Mouse (Mus musculus) limb, embryonic 13.5 days (tissue): Measurements from ENCODE around the gene Klhl6. TPM values are rescaled to one million over a fixed set of nuclear protein-coding genes. Genes with fewer than 3 reads are reported as not detected.

Experiments used
- ATAC-seq: fragments of 200-750 bp; cut with Nextera tagmentation; 2 replicates; pipeline ENCODE4 v1.8.0; 2017; ENCODE audit warnings: low read depth, moderate number of reproducible peaks, moderate TSS enrichment; ENCODE audit not compliant: low FRiP score
- H3K27ac ChIP-seq: fragments of 300-500 bp; sonication (generic); 2 replicates; pipeline ENCODE4 v1.5.1; 2015; ENCODE audit warnings: inconsistent platforms, mild to moderate bottlenecking, moderate library complexity
- H3K27me3 ChIP-seq: fragments of 300-500 bp; sonication (generic); 2 replicates; pipeline ENCODE4 v1.6.1; 2015; ENCODE audit warnings: mild to moderate bottlenecking, inconsistent platforms
- H3K36me3 ChIP-seq: fragments of 300-500 bp; sonication (generic); 2 replicates; pipeline ENCODE4 v1.6.1; 2015; ENCODE audit warnings: inconsistent platforms, mild to moderate bottlenecking, moderate library complexity
- H3K4me1 ChIP-seq: fragments of 300-500 bp; sonication (generic); 2 replicates; pipeline ENCODE4 v1.6.1; 2015; ENCODE audit warnings: inconsistent platforms
- H3K4me2 ChIP-seq: fragments of 300-500 bp; sonication (generic); replicated peaks from 2 replicates; pipeline ENCODE4 v1.6.1; 2015; ENCODE audit warnings: inconsistent platforms, mild to moderate bottlenecking, moderate library complexity
- H3K4me3 ChIP-seq: fragments of 300-500 bp; sonication (generic); 2 replicates; pipeline ENCODE4 v1.5.1; 2015; ENCODE audit warnings: moderate library complexity, mild to moderate bottlenecking, inconsistent platforms
- H3K9ac ChIP-seq: fragments of 300-500 bp; sonication (generic); 2 replicates; pipeline ENCODE4 v1.6.1; 2015; ENCODE audit warnings: mild to moderate bottlenecking, inconsistent platforms
- H3K9me3 ChIP-seq: fragments of 300-500 bp; sonication (generic); 2 replicates; pipeline ENCODE4 v1.6.1; 2016; ENCODE audit warnings: inconsistent platforms
- WGBS: fragments of 180-500 bp; shearing (Covaris S2); methylation state at CpG from one replicate; pipeline ENCODE4 v1.1.7; 2015; 5-methylcytosine and 5-hydroxymethylcytosine counted together
- polyA plus RNA-seq: library from polyadenylated mRNA; unstranded; fragments of >200 nt; fragmentation: Nextera tagmentation; extraction: Ambion mirVana; gene quantifications from 2 replicates; pipeline ENCODE4 v1.2.1, GENCODE M21; 2015

Gene Klhl6
- polyA plus RNA-seq, 1 experiment from 2014 or later: 7.4 TPM

DNA sequence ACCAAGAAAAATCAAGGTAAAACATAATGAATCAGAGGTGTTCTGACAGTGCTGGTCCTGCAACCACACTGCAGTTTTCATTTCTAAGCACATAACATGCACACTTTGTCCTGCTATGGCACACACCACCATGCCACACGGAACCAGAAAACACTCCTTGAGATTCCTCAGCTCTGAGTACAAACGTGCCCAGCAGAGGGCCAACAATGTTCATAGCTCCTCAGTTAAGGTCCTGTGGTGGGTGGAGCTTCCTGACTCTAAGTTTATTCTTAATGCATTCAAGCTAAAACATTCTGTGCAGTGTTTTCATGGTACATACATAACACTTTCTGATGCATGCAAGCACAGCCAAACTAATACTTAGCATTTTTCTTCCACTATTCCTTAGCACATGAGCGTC lies 74.5 kb downstream of the Klhl6 start:
- no peaks in the 10 kb centered on the region for H3K27me3 ChIP-seq
- H3K4me1 ChIP-seq: no peaks in the 10 kb centered on the region
- no peak overlapping the region for H3K4me3 ChIP-seq
- no peak for ATAC-seq
- H3K36me3 ChIP-seq: no peaks in the 10 kb centered on the region
- no peak overlapping the region for H3K27ac ChIP-seq
- WGBS: 71% methylated on average over 3 of the region's 3 CpGs
- no peaks in the 10 kb centered on the region for H3K9me3 ChIP-seq
- H3K9ac ChIP-seq: no peak overlapping the region
- no peak overlapping the region for H3K4me2 ChIP-seq

DNA sequence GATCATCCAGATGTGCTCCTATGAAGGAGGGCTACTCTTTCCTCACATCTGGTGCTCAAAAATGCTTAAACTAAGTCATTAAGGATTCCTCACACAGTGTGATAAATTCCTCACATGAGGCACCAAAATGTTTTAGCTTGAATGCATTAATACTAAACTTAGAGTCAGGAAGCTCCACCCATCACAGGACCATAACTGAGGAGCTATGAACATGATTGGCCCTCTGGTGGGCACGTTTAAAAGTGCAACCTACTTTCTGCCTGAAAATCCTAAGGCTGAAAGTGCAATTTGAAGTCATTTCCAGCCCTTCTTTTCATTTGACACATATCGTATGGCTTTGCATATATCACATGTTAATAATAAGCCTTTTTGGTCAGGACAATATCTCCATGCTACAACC lies 75.7 kb downstream of the Klhl6 start:
- ATAC-seq: no peak

DNA sequence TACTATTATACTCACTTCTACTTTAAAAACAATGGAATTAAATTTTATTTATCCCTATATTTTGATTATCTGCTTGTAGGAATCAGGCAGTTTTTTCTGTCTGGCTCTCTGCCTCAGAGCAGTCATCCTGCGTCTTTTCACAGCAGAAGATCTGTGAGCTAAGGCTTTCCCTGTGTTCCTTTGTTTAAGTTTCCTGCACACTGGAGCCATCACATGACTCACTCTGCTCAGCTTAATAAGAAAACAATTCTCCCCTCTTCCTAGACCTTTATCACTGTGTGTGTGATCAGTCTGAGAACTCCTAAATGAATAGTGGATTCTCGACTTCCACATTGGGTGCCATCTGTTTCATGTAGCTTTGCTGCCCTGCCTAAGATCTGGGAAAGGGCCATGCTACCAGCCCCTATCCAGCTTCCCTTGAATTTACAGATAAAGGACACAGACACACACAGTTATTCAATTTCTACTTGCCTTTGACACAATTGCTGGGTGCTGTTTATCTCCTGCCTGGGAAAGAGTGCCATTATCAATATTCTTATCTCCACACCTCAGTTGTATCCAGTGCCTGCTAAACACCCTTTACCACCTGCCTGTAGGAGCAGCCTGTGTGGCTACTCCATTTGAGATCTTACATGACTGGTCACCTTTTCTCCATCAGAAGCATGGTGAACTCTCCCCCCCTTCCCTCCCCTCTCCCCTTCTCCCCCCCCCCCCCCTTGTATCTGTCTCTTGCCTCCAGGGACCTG lies 77.9 kb downstream of the Klhl6 start:
- H3K4me1 ChIP-seq: no peaks in the 10 kb centered on the region
- no peaks in the 10 kb centered on the region for H3K27me3 ChIP-seq
- no peaks in the 10 kb centered on the region for H3K36me3 ChIP-seq
- H3K4me2 ChIP-seq: no peak overlapping the region
- H3K4me3 ChIP-seq: no peak overlapping the region
- ATAC-seq: no peak
- H3K27ac ChIP-seq: no peak overlapping the region
- H3K9ac ChIP-seq: no peak overlapping the region
- H3K9me3 ChIP-seq: no peaks in the 10 kb centered on the region
- 65% methylated on average over 2 of the region's 2 CpGs for WGBS

More for the DNA sequence above, 75.7 kb downstream of the Klhl6 start:
- no peak overlapping the region for H3K9ac ChIP-seq
- no peaks in the 10 kb centered on the region for H3K27me3 ChIP-seq
- 39% methylated on average over 2 of the region's 2 CpGs for WGBS
- H3K27ac ChIP-seq: no peak overlapping the region
- H3K4me2 ChIP-seq: no peak overlapping the region
- no peaks in the 10 kb centered on the region for H3K36me3 ChIP-seq
- no peaks in the 10 kb centered on the region for H3K9me3 ChIP-seq
- no peaks in the 10 kb centered on the region for H3K4me1 ChIP-seq
- H3K4me3 ChIP-seq: no peak overlapping the region

DNA sequence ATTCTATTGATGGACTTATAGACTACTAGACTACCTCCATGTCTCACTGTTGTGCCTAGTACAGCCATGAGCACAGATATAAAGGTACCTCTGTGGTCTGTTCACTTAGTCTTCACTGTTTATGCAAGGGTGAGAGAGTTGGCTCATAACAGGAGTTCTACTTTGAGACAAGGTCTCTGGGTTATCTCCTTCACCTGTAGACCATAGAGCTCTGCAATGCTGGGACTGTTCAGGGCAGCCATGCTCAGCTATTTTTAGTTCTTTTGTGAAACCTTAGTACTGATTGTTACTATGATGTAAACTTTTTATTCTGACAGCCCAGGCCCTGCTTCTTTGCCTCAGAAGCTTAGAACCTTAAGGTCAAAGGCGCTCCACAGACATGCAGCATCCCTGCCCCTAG lies 79.0 kb downstream of the Klhl6 start:
- H3K9me3 ChIP-seq: no peaks in the 10 kb centered on the region
- ATAC-seq: no peak
- no peak overlapping the region for H3K4me2 ChIP-seq
- 92% methylated on average over 1 of the region's 1 CpGs for WGBS
- no peak overlapping the region for H3K9ac ChIP-seq
- H3K36me3 ChIP-seq: no peaks in the 10 kb centered on the region
- no peak overlapping the region for H3K27ac ChIP-seq
- H3K4me3 ChIP-seq: no peak overlapping the region
- no peaks in the 10 kb centered on the region for H3K4me1 ChIP-seq
- no peaks in the 10 kb centered on the region for H3K27me3 ChIP-seq

Other genes with a start within 250 kb of the Klhl6 start
- gene B3gnt5, start 222.8 kb downstream of the Klhl6 start, polyA plus RNA-seq: 32.2 and 35.6 TPM in 2 replicates
- 31.4 and 33.6 TPM in 2 replicates for gene Klhl24, start 114.5 kb upstream of the Klhl6 start, polyA plus RNA-seq
- gene Yeats2, start 158.0 kb upstream of the Klhl6 start, polyA plus RNA-seq: 40.3 and 43.7 TPM in 2 replicates